ENCODE assay signal across 8 mouse cellular contexts in genomic region chr8:122720070-122720729, GRCm38 (mm10). TPM values are rescaled to one million over a fixed set of nuclear protein-coding genes. Genes with fewer than 3 reads are reported as not detected.
DNase-seq lines count a peak whose midpoint lies in the region; ATAC-seq and TF ChIP-seq lines count a peak whose summit lies in the region.

No protein-coding gene starts in this region.

- 15% methylated on average over 25 of the region's 25 CpGs for WGBS in kidney, postnatal 0 days
- WGBS in liver, embryonic 12.5 days (ENCODE audit: insufficient replicate concordance) = under 1% methylated on average over 25 of the region's 25 CpGs
- 5% methylated on average over 25 of the region's 25 CpGs for WGBS in midbrain, postnatal 0 days

- no peaks in the 10 kb centered on the region for H3K36me3 ChIP-seq in kidney, postnatal 0 days (ENCODE audit: insufficient read depth, low read length)
- no peaks in the 10 kb centered on the region for H3K36me3 ChIP-seq in liver, embryonic 12.5 days
- no peaks in the 10 kb centered on the region for H3K36me3 ChIP-seq in midbrain, postnatal 0 days (ENCODE audit: insufficient read depth, low read length)

- no peak for TF ChIP-seq CTCF in kidney, postnatal 0 days (IDR thresholded peaks at IDR 0.05; ENCODE audit: low read depth)
- no peak for TF ChIP-seq CTCF in midbrain, postnatal 0 days (IDR thresholded peaks at IDR 0.05)

- H3K4me1 ChIP-seq in kidney, postnatal 0 days (replicated peaks; ENCODE audit: insufficient read depth, low read length) = no peaks in the 10 kb centered on the region; the same call in 1 of the 2 replicates
- H3K4me1 ChIP-seq in liver, embryonic 12.5 days = peaks cover 63% of the 10 kb centered on the region
- peaks cover 13% of the 10 kb centered on the region for H3K4me1 ChIP-seq in midbrain, postnatal 0 days (ENCODE audit: insufficient read depth, low read length)

- peak overlapping the region; percentile 15; the same call in 1 of the 2 replicates for H3K4me2 ChIP-seq in kidney, postnatal 0 days (ENCODE audit: low read length)
- H3K4me2 ChIP-seq in liver, embryonic 12.5 days = peak overlapping the region; percentile 79
- peak overlapping the region; percentile 21 for H3K4me2 ChIP-seq in midbrain, postnatal 0 days (ENCODE audit: low read depth, low read length, poor library complexity, severe bottlenecking)

- intact Hi-C loops in heart, postnatal 10 days (cut with DNase I) = no loop called here

- 0 out of 2 replicates have a peak, but pooled peaks cover 4% of the 10 kb centered on the region for H3K27me3 ChIP-seq in kidney, postnatal 0 days (ENCODE audit: insufficient read depth, low read length)
- peaks cover 72% of the 10 kb centered on the region for H3K27me3 ChIP-seq in liver, embryonic 12.5 days (replicated peaks)
- H3K27me3 ChIP-seq in midbrain, postnatal 0 days (ENCODE audit: insufficient read depth, low read length) = no peaks in the 10 kb centered on the region

- H3K4me3 ChIP-seq in kidney, postnatal 0 days (replicated peaks; ENCODE audit: low read depth, low read length) = no peak overlapping the region
- peak overlapping the region; percentile 47 for H3K4me3 ChIP-seq in liver, embryonic 12.5 days
- no peak overlapping the region for H3K4me3 ChIP-seq in midbrain, postnatal 0 days (ENCODE audit: low read depth, low read length)

- DNase-seq in kidney, postnatal 0 days (ENCODE audit: low spot score) = no peak
- no peak for DNase-seq in kidney, adult 8-10 months
- peak; percentile 52 to 53 for DNase-seq in heart, postnatal 10 days
- DNase-seq in midbrain, postnatal 0 days (ENCODE audit: low spot score) = peak; percentile 44
- no peak for DNase-seq in urinary bladder, postnatal 25 days (ENCODE audit: low spot score)
- DNase-seq in frontal cortex, postnatal 14 days (ENCODE audit: low spot score in 2 of 2) = no peak

- no peak overlapping the region for H3K27ac ChIP-seq in kidney, postnatal 0 days
- H3K27ac ChIP-seq in liver, embryonic 12.5 days = peak overlapping the region; percentile 97
- H3K27ac ChIP-seq in midbrain, postnatal 0 days (ENCODE audit: low read depth, low read length) = peak overlapping the region; percentile 78

- ATAC-seq in kidney, postnatal 0 days (replicated peaks; ENCODE audit: low FRiP score, low read depth) = no peak
- ATAC-seq in common myeloid progenitor, adult 5-6 weeks (replicated peaks; ENCODE audit: low read depth, poor library complexity, severe bottlenecking) = peak; percentile 50
- ATAC-seq in liver, embryonic 12.5 days = peak; percentile 73
- peak; percentile 82 for ATAC-seq in midbrain, postnatal 0 days (ENCODE audit: low FRiP score)

- no peak overlapping the region for H3K9ac ChIP-seq in kidney, postnatal 0 days (ENCODE audit: low read depth, low read length)
- peak overlapping the region; percentile 64 for H3K9ac ChIP-seq in liver, embryonic 12.5 days
- 0 out of 2 replicates have a peak overlapping the region, but pooled peaks have one; percentile 42 for H3K9ac ChIP-seq in midbrain, postnatal 0 days (replicated peaks; ENCODE audit: low read length, poor library complexity, severe bottlenecking)

- H3K9me3 ChIP-seq in kidney, postnatal 0 days (replicated peaks; ENCODE audit: low read length) = no peaks in the 10 kb centered on the region
- no peaks in the 10 kb centered on the region for H3K9me3 ChIP-seq in liver, embryonic 12.5 days (replicated peaks)
- H3K9me3 ChIP-seq in midbrain, postnatal 0 days (ENCODE audit: low read length) = no peaks in the 10 kb centered on the region

RNA-seq across cellular contexts. Expression of gene Cbfa2t3, which starts 21.3 kb away (rescaled TPM):
- 3.6 and 4.4 TPM in 2 replicates for polyA plus RNA-seq in kidney, postnatal 0 days (2015; fragmentation: Nextera tagmentation; extraction: Ambion mirVana)
- total RNA-seq in common myeloid progenitor, adult 5-6 weeks (2017) = 9.0 and 28.2 TPM in 2 replicates
- total RNA-seq in heart, postnatal 10 days (2021) = 10 to 100 TPM; 22.2 to 24.5 TPM
- polyA plus RNA-seq in liver, embryonic 12.5 days (2016; fragmentation: Nextera tagmentation; extraction: Ambion mirVana) = 7.7 and 8.0 TPM in 2 replicates
- 11.1 and 11.8 TPM in 2 replicates for total RNA-seq in midbrain, postnatal 0 days (2014; rRNA removed)
- polyA plus RNA-seq in midbrain, postnatal 0 days (2015; fragmentation: Nextera tagmentation; extraction: Ambion mirVana) = 13.3 and 15.9 TPM in 2 replicates

RNA-seq across cellular contexts. Expression of gene Acsf3, which starts 55.1 kb away (rescaled TPM):
- polyA plus RNA-seq in kidney, postnatal 0 days (2015; fragmentation: Nextera tagmentation; extraction: Ambion mirVana) = 21.4 and 23.4 TPM in 2 replicates
- total RNA-seq in common myeloid progenitor, adult 5-6 weeks (2017) = 7.3 and 7.9 TPM in 2 replicates
- total RNA-seq in heart, postnatal 10 days (2021) = 10 to 100 TPM; 27.1 to 28.6 TPM
- polyA plus RNA-seq in liver, embryonic 12.5 days (2016; fragmentation: Nextera tagmentation; extraction: Ambion mirVana) = 10.8 and 11.3 TPM in 2 replicates
- total RNA-seq in midbrain, postnatal 0 days (2014; rRNA removed) = 22.1 and 22.7 TPM in 2 replicates
- 18.8 and 18.9 TPM in 2 replicates for polyA plus RNA-seq in midbrain, postnatal 0 days (2015; fragmentation: Nextera tagmentation; extraction: Ambion mirVana)

Comparison
In these comparisons a context has a peak if more than half of its experiments do, and no peak if none do; other contexts are left out.
1. DNase-seq: peak in heart, postnatal 10 days (2 of 2) and midbrain, postnatal 0 days (single experiment); none in kidney, postnatal 0 days (single experiment), kidney, adult 8-10 months (0 of 2), urinary bladder, postnatal 25 days (single experiment) and frontal cortex, postnatal 14 days (0 of 2).
2. H3K4me2 ChIP-seq: peak in every context shown above with its lines; median percentile 79 in liver, embryonic 12.5 days; 21 in midbrain, postnatal 0 days; 15 in kidney, postnatal 0 days.